Mouse (Mus musculus) midbrain, embryonic 13.5 days (tissue): Measurements from ENCODE around the gene Awat2. TPM values are rescaled to one million over a fixed set of nuclear protein-coding genes. Genes with fewer than 3 reads are reported as not detected.
A peak's percentile ranks its signal among the peaks of the same experiment; 100 is the strongest.
"Not testable (repeated sequence)": the region's sequence is repeated elsewhere in the genome, so short reads cannot be mapped to it uniquely, and the experiment has no call there.

Experiments
- ATAC-seq: fragments of 200-750 bp; cut with Nextera tagmentation; 2 replicates; pipeline ENCODE4 v1.8.0; 2017; ENCODE audit warnings: mild to moderate bottlenecking, moderate TSS enrichment, moderate library complexity
- H3K27ac ChIP-seq: fragments of 300-500 bp; sonication (generic); 2 replicates; pipeline ENCODE4 v1.5.1; 2015; ENCODE audit warnings: inconsistent platforms, mild to moderate bottlenecking, moderate library complexity
- H3K27me3 ChIP-seq: fragments of 300-500 bp; sonication (generic); 2 replicates; pipeline ENCODE4 v1.6.1; 2015; ENCODE audit warnings: mild to moderate bottlenecking, inconsistent platforms
- H3K36me3 ChIP-seq: fragments of 300-500 bp; sonication (generic); 2 replicates; pipeline ENCODE4 v1.6.1; 2015; ENCODE audit warnings: mild to moderate bottlenecking, inconsistent platforms
- H3K4me1 ChIP-seq: fragments of 300-500 bp; sonication (generic); replicated peaks from 2 replicates; pipeline ENCODE4 v1.6.1; 2015; ENCODE audit warnings: inconsistent platforms
- H3K4me2 ChIP-seq: fragments of 300-500 bp; sonication (generic); replicated peaks from 2 replicates; pipeline ENCODE4 v1.6.1; 2015; ENCODE audit warnings: moderate library complexity, mild to moderate bottlenecking, inconsistent platforms
- H3K4me3 ChIP-seq: fragments of 300-500 bp; sonication (generic); replicated peaks from 2 replicates; pipeline ENCODE4 v1.5.1; 2015; ENCODE audit warnings: mild to moderate bottlenecking, inconsistent platforms
- H3K9ac ChIP-seq: fragments of 300-500 bp; sonication (generic); replicated peaks from 2 replicates; pipeline ENCODE4 v1.6.1; 2015; ENCODE audit warnings: mild to moderate bottlenecking, inconsistent platforms
- H3K9me3 ChIP-seq: fragments of 300-500 bp; sonication (generic); 2 replicates; pipeline ENCODE4 v1.6.1; 2016; ENCODE audit warnings: mild to moderate bottlenecking, inconsistent platforms
- WGBS: fragments of 180-500 bp; shearing (Covaris S2); methylation state at CpG from one replicate; pipeline ENCODE4 v1.1.7; 2015; 5-methylcytosine and 5-hydroxymethylcytosine counted together
- polyA plus RNA-seq: library from polyadenylated mRNA; unstranded; fragments of >200 nt; fragmentation: Nextera tagmentation; extraction: Ambion mirVana; gene quantifications from 2 replicates; pipeline ENCODE4 v1.2.1, GENCODE M21; 2015

The Awat2 gene
- 0.24 and 0.26 TPM in 2 replicates for polyA plus RNA-seq

DNA sequence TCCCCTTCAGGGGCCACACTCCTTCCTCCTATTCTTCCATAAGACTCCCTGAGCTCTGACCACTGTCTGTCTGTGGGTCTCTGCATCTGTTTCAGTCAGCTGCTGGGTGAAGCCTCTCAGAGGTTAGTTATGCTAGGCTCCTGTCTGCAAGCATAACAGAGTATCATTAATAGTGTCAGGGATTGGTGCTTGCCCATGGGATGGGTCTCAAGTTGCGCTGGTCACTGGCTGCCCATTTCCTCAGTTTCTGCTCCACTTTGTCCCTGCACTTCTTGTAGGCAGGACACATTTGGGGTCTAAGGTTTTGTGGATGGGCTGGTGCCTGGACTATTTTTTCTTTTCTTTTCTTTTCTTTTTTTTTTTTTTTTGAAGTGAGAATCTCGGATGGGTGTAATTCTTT lies at the start of gene Awat2:
TSS of gene Awat2 (minus strand) at position 101 of the 400 bp plus-strand sequence.
- H3K27me3 ChIP-seq: peaks cover 21% of the 10 kb centered on the region; the same call in 1 of the 2 replicates
- H3K36me3 ChIP-seq, H3K9me3 ChIP-seq, H3K4me1 ChIP-seq, H3K9ac ChIP-seq, H3K27ac ChIP-seq, H3K4me3 ChIP-seq, H3K4me2 ChIP-seq, ATAC-seq: not testable (repeated sequence)
- WGBS: 94% methylated on average over 2 of the region's 2 CpGs

DNA sequence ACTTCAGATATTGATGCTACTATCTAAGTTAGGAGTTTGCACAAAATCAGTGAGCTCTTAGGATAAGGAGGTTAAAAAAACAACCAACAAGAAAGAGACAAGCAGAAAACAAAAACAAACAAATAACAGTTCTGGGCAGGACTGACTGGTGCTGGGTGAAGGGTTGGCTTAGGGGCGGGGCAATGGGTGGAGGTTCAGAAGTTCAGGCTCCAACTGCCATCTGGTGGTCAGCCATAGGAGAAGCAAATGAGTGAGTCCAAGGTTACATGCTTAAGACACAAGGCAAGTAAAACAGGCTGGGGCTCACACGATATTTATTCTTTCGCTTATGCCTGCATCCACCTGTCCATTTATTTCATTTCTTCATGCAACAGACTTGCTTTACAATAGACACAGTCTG lies 37.8 kb upstream of the Awat2 start:
- peak; percentile 80 for ATAC-seq
- Histone ChIP-seq H3K27me3 (peaks cover 11% of the 10 kb centered on the region; the same call in 1 of the 2 replicates), H3K4me2 (no peak overlapping the region), H3K9me3 (no peaks in the 10 kb centered on the region), H3K4me1 (no peaks in the 10 kb centered on the region), H3K9ac (no peak overlapping the region), H3K4me3 (no peak overlapping the region), H3K27ac (no peak overlapping the region), H3K36me3 (no peaks in the 10 kb centered on the region)
- WGBS: 49% methylated on average over 3 of the region's 3 CpGs

DNA sequence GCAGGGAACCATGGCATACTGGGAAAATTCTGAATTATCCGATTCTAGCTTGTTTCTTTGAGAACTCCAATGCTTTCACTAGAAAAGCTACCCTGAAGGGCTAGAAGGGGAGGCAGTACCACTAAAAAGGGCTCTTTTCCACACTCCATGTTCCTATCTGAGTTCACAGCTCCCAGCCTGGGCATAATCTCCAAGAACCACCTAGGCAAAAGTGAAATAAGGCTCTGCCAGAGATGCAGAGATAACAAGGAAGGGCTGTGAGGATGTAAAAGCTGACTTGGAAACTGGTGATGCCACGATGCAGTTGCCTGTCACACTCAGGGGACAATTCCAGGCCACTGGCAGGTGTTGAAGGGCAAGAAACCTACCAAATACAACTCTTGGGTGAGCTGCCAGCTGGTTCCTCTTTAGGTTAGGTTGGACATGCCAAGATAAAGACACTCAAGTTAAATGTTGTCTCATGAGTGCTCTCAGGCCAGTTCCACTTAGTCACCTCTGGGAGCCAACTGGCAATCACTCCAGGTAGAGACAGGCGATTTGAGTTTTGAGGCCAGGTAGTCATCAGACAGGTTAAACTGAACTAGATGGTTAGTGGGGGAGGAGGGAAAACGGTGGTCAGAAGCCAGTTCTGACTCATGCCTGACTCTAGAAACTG lies 33.2 kb upstream of the Awat2 start:
- no peak for ATAC-seq
- Histone ChIP-seq H3K27ac (no peak overlapping the region), H3K9ac (no peak overlapping the region), H3K36me3 (no peaks in the 10 kb centered on the region), H3K4me3 (no peak overlapping the region), H3K9me3 (no peaks in the 10 kb centered on the region), H3K4me2 (no peak overlapping the region), H3K4me1 (no peaks in the 10 kb centered on the region), H3K27me3 (peaks cover 18% of the 10 kb centered on the region; the same call in 1 of the 2 replicates)
- WGBS: 70% methylated on average over 4 of the region's 4 CpGs

GRCm38 (mm10) chrX:100471491-100471890 lies 29.0 kb upstream of the Awat2 start:
- WGBS: 91% methylated on average over 3 of the region's 3 CpGs
- ATAC-seq: no peak
- no peak overlapping the region for H3K27ac ChIP-seq

GRCm38 (mm10) chrX:100470126-100470525 lies 27.6 kb upstream of the Awat2 start:
- H3K4me1 ChIP-seq: no peaks in the 10 kb centered on the region
- no peak for ATAC-seq
- H3K9ac ChIP-seq: no peak overlapping the region
- H3K9me3 ChIP-seq: no peaks in the 10 kb centered on the region
- no peaks in the 10 kb centered on the region for H3K36me3 ChIP-seq
- 92% methylated on average over 3 of the region's 3 CpGs for WGBS
- no peak overlapping the region for H3K4me2 ChIP-seq
- no peak overlapping the region for H3K27ac ChIP-seq
- H3K4me3 ChIP-seq: no peak overlapping the region
- peaks cover 24% of the 10 kb centered on the region; the same call in 1 of the 2 replicates for H3K27me3 ChIP-seq

More at GRCm38 (mm10) chrX:100471491-100471890, 29.0 kb upstream of the Awat2 start:
- no peak overlapping the region for H3K4me2 ChIP-seq
- no peak overlapping the region for H3K9ac ChIP-seq
- H3K4me1 ChIP-seq: no peaks in the 10 kb centered on the region
- peaks cover 37% of the 10 kb centered on the region; the same call in 1 of the 2 replicates for H3K27me3 ChIP-seq
- H3K36me3 ChIP-seq: no peaks in the 10 kb centered on the region
- H3K4me3 ChIP-seq: no peak overlapping the region
- H3K9me3 ChIP-seq: no peaks in the 10 kb centered on the region

GRCm38 (mm10) chrX:100468047-100468446 lies 25.5 kb upstream of the Awat2 start:
- H3K27me3 ChIP-seq: peaks cover 24% of the 10 kb centered on the region; the same call in 1 of the 2 replicates
- no peak for ATAC-seq
- no peak overlapping the region for H3K27ac ChIP-seq
- no peaks in the 10 kb centered on the region for H3K36me3 ChIP-seq
- H3K9ac ChIP-seq: no peak overlapping the region
- no peaks in the 10 kb centered on the region for H3K9me3 ChIP-seq
- H3K4me1 ChIP-seq: no peaks in the 10 kb centered on the region
- WGBS: 84% methylated on average over 4 of the region's 4 CpGs
- H3K4me3 ChIP-seq: no peak overlapping the region
- H3K4me2 ChIP-seq: no peak overlapping the region

- Histone ChIP-seq H3K4me3 (no peak overlapping the region), H3K27ac (no peak overlapping the region), H3K9ac (no peak overlapping the region), H3K36me3 (no peaks in the 10 kb centered on the region), H3K27me3 (peaks cover 21% of the 10 kb centered on the region; the same call in 1 of the 2 replicates), H3K4me1 (no peaks in the 10 kb centered on the region), H3K4me2 (no peak overlapping the region), H3K9me3 (no peaks in the 10 kb centered on the region)
- no peak for ATAC-seq
- 90% methylated on average over 7 of the region's 7 CpGs for WGBS
These were observed 1.0 kb upstream of the Awat2 start for GRCm38 (mm10) chrX:100443532-100443931.

- no peak overlapping the region for H3K4me2 ChIP-seq
These were observed 10.2 kb downstream of the Awat2 start for GRCm38 (mm10) chrX:100432311-100432710.

GRCm38 (mm10) chrX:100428693-100429092 lies 13.8 kb downstream of the Awat2 start, which contains the start of gene Otud6a:
Otud6a (plus strand) TSS chrX:100429013.
- no peaks in the 10 kb centered on the region for H3K4me1 ChIP-seq
- no peak within 1 kb of the TSS for H3K9ac ChIP-seq
- no peak within 1 kb of the TSS for H3K4me2 ChIP-seq
- peaks cover 16% of the 10 kb centered on the region for H3K27me3 ChIP-seq
- no peak within 1 kb of the TSS for H3K27ac ChIP-seq
- no peaks in the 10 kb centered on the region for H3K36me3 ChIP-seq
- 92% methylated on average over 21 of the region's 21 CpGs for WGBS
- H3K4me3 ChIP-seq: no peak within 1 kb of the TSS
- H3K9me3 ChIP-seq: no peaks in the 10 kb centered on the region
- ATAC-seq: no peak

More at GRCm38 (mm10) chrX:100432311-100432710, 10.2 kb downstream of the Awat2 start:
- H3K9me3 ChIP-seq: no peaks in the 10 kb centered on the region
- 64% methylated on average over 3 of the region's 3 CpGs for WGBS
- no peak overlapping the region for H3K4me3 ChIP-seq
- H3K4me1 ChIP-seq: no peaks in the 10 kb centered on the region
- no peak for ATAC-seq
- H3K27ac ChIP-seq: no peak overlapping the region
- H3K27me3 ChIP-seq: peaks cover 41% of the 10 kb centered on the region
- H3K9ac ChIP-seq: no peak overlapping the region
- H3K36me3 ChIP-seq: no peaks in the 10 kb centered on the region

- no peak overlapping the region for H3K9ac ChIP-seq
- H3K27ac ChIP-seq: no peak overlapping the region
- H3K4me1 ChIP-seq: no peaks in the 10 kb centered on the region
- no peaks in the 10 kb centered on the region for H3K9me3 ChIP-seq
- H3K4me3 ChIP-seq: no peak overlapping the region
- H3K4me2 ChIP-seq: no peak overlapping the region
- ATAC-seq: no peak
- no peaks in the 10 kb centered on the region; the same call in 1 of the 2 replicates for H3K27me3 ChIP-seq
- 69% methylated on average over 1 of the region's 1 CpGs for WGBS
- no peaks in the 10 kb centered on the region for H3K36me3 ChIP-seq
These were observed 33.3 kb downstream of the Awat2 start for GRCm38 (mm10) chrX:100409245-100409644.

DNA sequence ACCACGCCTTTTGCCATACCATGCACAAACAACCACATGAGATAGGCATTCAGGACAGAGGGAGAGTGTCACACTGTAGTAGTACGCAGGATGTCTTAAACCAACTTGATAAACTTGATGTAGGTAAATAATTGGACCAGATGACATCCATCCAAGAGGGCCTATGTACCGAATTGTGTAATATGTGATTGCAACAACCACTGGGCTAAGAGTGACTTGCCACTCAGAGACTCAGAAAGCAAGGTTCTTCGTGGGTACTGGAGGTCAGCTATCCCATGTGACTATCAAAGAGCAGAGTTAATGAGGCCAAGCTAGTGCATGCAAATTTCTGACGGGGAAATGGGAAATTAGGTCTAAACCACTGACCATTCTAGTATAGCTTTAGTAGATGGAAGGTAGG lies 40.9 kb downstream of the Awat2 start:
- Histone ChIP-seq H3K4me2 (no peak overlapping the region), H3K4me1 (no peaks in the 10 kb centered on the region), H3K9me3 (no peaks in the 10 kb centered on the region), H3K9ac (no peak overlapping the region), H3K4me3 (no peak overlapping the region), H3K27ac (no peak overlapping the region), H3K27me3 (peaks cover 10% of the 10 kb centered on the region; the same call in 1 of the 2 replicates), H3K36me3 (no peaks in the 10 kb centered on the region)
- 81% methylated on average over 5 of the region's 5 CpGs for WGBS
- no peak for ATAC-seq

- Histone ChIP-seq H3K9ac (no peak overlapping the region), H3K4me1 (no peaks in the 10 kb centered on the region), H3K4me2 (no peak overlapping the region), H3K4me3 (no peak overlapping the region), H3K9me3 (no peaks in the 10 kb centered on the region), H3K27ac (no peak overlapping the region), H3K27me3 (peaks cover 10% of the 10 kb centered on the region; the same call in 1 of the 2 replicates), H3K36me3 (no peaks in the 10 kb centered on the region)
- no peak for ATAC-seq
These were observed 41.6 kb downstream of the Awat2 start for GRCm38 (mm10) chrX:100400900-100401299.
